Mouse (Mus musculus): ENCODE measurements around the gene Zfp961.

DNA sequence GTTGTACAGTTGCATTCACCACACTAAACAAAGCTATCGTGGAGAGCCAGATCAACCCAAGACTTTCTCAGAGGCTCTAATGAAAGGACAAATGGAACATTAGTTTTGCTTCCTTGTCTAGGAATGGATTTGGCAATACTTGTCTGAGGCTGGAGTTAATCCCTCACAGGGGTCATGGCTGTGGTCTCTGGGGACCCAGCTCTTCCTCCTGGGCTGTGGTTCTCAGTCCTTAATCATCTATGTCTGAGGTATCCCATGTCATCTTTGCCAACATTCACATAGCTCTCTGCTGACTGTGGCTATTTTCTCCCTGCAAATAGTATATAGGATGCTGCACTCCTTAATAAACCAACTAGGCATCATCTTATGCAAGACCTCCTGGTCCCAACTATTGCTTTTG, 9.1 kb upstream of the Zfp961 start:
- TF ChIP-seq CTCF (IDR thresholded peaks at IDR 0.05; ENCODE audit: low read depth) (no peak), EP300 (IDR thresholded peaks at IDR 0.05; ENCODE audit: low read depth) (no peak)

Measured in liver, postnatal 0 days (tissue).